ENCODE assay signal across 8 mouse cellular contexts in the genomic region with DNA sequence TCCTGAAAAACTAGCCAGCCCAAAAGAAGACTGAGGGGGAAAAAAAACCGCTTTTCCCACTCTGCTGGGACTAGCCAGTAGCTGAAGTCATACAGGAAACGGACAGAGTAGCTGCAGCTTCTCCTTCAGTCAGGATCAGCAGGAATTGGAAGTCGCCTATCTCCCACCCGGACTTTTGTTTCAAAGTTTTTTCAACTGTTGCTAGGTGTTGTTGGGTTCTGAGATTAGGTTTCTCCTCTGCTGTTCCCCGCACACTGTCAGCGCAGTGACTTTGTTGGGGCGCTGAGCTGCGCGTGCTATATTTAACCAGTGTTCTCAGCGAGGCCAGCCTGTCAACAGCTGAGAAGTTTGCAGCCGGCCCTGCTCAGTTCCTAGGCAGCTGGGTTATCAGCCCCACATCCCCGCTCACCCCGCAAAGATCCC. TPM values are rescaled to one million over a fixed set of nuclear protein-coding genes. Genes with fewer than 3 reads are reported as not detected.
DNase-seq lines count a peak whose midpoint lies in the region; ATAC-seq lines count a peak whose summit lies in the region.

No protein-coding gene starts in this region.

- peak overlapping the region; percentile 68 for H3K4me2 ChIP-seq in embryonic facial prominence, embryonic 13.5 days
- peak overlapping the region; percentile 69 for H3K4me2 ChIP-seq in heart, embryonic 11.5 days
- H3K4me2 ChIP-seq in kidney, embryonic 14.5 days (replicated peaks; ENCODE audit: low read depth, low read length) = peak overlapping the region; percentile 64
- H3K4me2 ChIP-seq in liver, embryonic 15.5 days = peak overlapping the region; percentile 50

- H3K9me3 ChIP-seq in embryonic facial prominence, embryonic 13.5 days = no peaks in the 10 kb centered on the region
- H3K9me3 ChIP-seq in heart, embryonic 11.5 days (replicated peaks; ENCODE audit: control insufficient read depth, low read length) = no peaks in the 10 kb centered on the region
- H3K9me3 ChIP-seq in kidney, embryonic 14.5 days (ENCODE audit: control insufficient read depth, low read length) = no peaks in the 10 kb centered on the region
- H3K9me3 ChIP-seq in liver, embryonic 15.5 days (replicated peaks) = no peaks in the 10 kb centered on the region

- H3K27me3 ChIP-seq in embryonic facial prominence, embryonic 13.5 days = no peaks in the 10 kb centered on the region
- no peaks in the 10 kb centered on the region for H3K27me3 ChIP-seq in heart, embryonic 11.5 days (ENCODE audit: control insufficient read depth, insufficient read depth, low read length)
- H3K27me3 ChIP-seq in kidney, embryonic 14.5 days (ENCODE audit: control insufficient read depth, insufficient read depth, low read length) = no peaks in the 10 kb centered on the region
- peaks cover 5% of the 10 kb centered on the region; the same call in 1 of the 2 replicates for H3K27me3 ChIP-seq in liver, embryonic 15.5 days

- peak overlapping the region; percentile 59 for H3K9ac ChIP-seq in embryonic facial prominence, embryonic 13.5 days
- H3K9ac ChIP-seq in heart, embryonic 11.5 days (ENCODE audit: low read depth, low read length) = peak overlapping the region; percentile 88
- peak overlapping the region; percentile 58 for H3K9ac ChIP-seq in kidney, embryonic 14.5 days (ENCODE audit: low read depth, low read length)
- no peak overlapping the region for H3K9ac ChIP-seq in liver, embryonic 15.5 days

- peak; percentile 79 for DNase-seq in adrenal gland, adult 2 months
- peak; percentile 37 for DNase-seq in neural tube, embryonic 10.5 days (ENCODE audit: extremely low spot score, low spot score)
- peak; percentile 18 for DNase-seq in testis, postnatal 14 days (ENCODE audit: low spot score)
- DNase-seq in cerebellum, postnatal 4 days (ENCODE audit: low spot score in 2 of 2) = no peak

- 5% methylated on average over 13 of the region's 13 CpGs for WGBS in embryonic facial prominence, embryonic 13.5 days
- 1% methylated on average over 13 of the region's 13 CpGs for WGBS in heart, embryonic 11.5 days (ENCODE audit: insufficient replicate concordance)
- WGBS in kidney, embryonic 14.5 days = 2% methylated on average over 13 of the region's 13 CpGs
- WGBS in liver, embryonic 15.5 days (ENCODE audit: insufficient replicate concordance) = under 1% methylated on average over 13 of the region's 13 CpGs

- no peak for ATAC-seq in embryonic facial prominence, embryonic 13.5 days (ENCODE audit: insufficient number of reproducible peaks, insufficient read depth, low FRiP score, low TSS enrichment, low read depth)
- ATAC-seq in heart, embryonic 11.5 days (replicated peaks; ENCODE audit: insufficient number of reproducible peaks, low FRiP score, low TSS enrichment) = peak; percentile 84
- peak; percentile 85 for ATAC-seq in kidney, embryonic 14.5 days (ENCODE audit: low FRiP score, low TSS enrichment)
- ATAC-seq in liver, embryonic 15.5 days (ENCODE audit: insufficient read depth) = 0 out of 2 replicates have a peak, but pooled peaks have one; percentile 31

- H3K4me1 ChIP-seq in embryonic facial prominence, embryonic 13.5 days = peaks cover 17% of the 10 kb centered on the region
- peaks cover 22% of the 10 kb centered on the region for H3K4me1 ChIP-seq in heart, embryonic 11.5 days (ENCODE audit: control insufficient read depth, insufficient read depth, low read length)
- no peaks in the 10 kb centered on the region for H3K4me1 ChIP-seq in kidney, embryonic 14.5 days (ENCODE audit: control insufficient read depth, insufficient read depth, low read length)
- H3K4me1 ChIP-seq in liver, embryonic 15.5 days (replicated peaks) = no peaks in the 10 kb centered on the region

- H3K36me3 ChIP-seq in embryonic facial prominence, embryonic 13.5 days = no peaks in the 10 kb centered on the region
- H3K36me3 ChIP-seq in heart, embryonic 11.5 days (ENCODE audit: control insufficient read depth, insufficient read depth, low read length) = no peaks in the 10 kb centered on the region
- no peaks in the 10 kb centered on the region for H3K36me3 ChIP-seq in kidney, embryonic 14.5 days (ENCODE audit: control insufficient read depth, insufficient read depth, low read length)
- no peaks in the 10 kb centered on the region for H3K36me3 ChIP-seq in liver, embryonic 15.5 days (replicated peaks)

- 0 out of 2 replicates have a peak overlapping the region, but pooled peaks have one; percentile 23 for H3K27ac ChIP-seq in embryonic facial prominence, embryonic 13.5 days
- peak overlapping the region; percentile 99 for H3K27ac ChIP-seq in heart, embryonic 11.5 days (ENCODE audit: low read depth, low read length)
- H3K27ac ChIP-seq in kidney, embryonic 14.5 days (ENCODE audit: low read depth, low read length) = peak overlapping the region; percentile 24
- H3K27ac ChIP-seq in liver, embryonic 15.5 days (replicated peaks) = no peak overlapping the region

- H3K4me3 ChIP-seq in embryonic facial prominence, embryonic 13.5 days = peak overlapping the region; percentile 35
- H3K4me3 ChIP-seq in heart, embryonic 11.5 days (ENCODE audit: low read depth, low read length) = peak overlapping the region; percentile 58
- H3K4me3 ChIP-seq in kidney, embryonic 14.5 days (ENCODE audit: low read length) = peak overlapping the region; percentile 32
- H3K4me3 ChIP-seq in liver, embryonic 15.5 days (replicated peaks) = peak overlapping the region; percentile 24; the same call in 1 of the 2 replicates

RNA-seq across cellular contexts. Expression of gene Filip1, which starts 35.1 kb away (rescaled TPM):
- 10 to 100 TPM; 51.8 to 75.4 TPM for total RNA-seq in adrenal gland, adult 2 months (2021)
- 4.5 and 7.9 TPM in 2 replicates for polyA plus RNA-seq in adrenal gland, adult 2 months (2012; rRNA removed)
- 4.1 and 5.6 TPM in 2 replicates for polyA plus RNA-seq in embryonic facial prominence, embryonic 13.5 days (2015; fragmentation: Nextera tagmentation; extraction: Ambion mirVana)
- 17.0 and 19.8 TPM in 2 replicates for polyA plus RNA-seq in heart, embryonic 11.5 days (2014; fragmentation: Nextera tagmentation; extraction: Ambion mirVana)
- polyA plus RNA-seq in kidney, embryonic 14.5 days (2014; fragmentation: Nextera tagmentation; extraction: Ambion mirVana) = 1.9 and 4.5 TPM in 2 replicates
- polyA plus RNA-seq in liver, embryonic 15.5 days (2015; fragmentation: Nextera tagmentation; extraction: Ambion mirVana) = 0.67 and 0.90 TPM in 2 replicates

Comparison
In these comparisons a context has a peak if more than half of its experiments do, and no peak if none do; other contexts are left out.
1. DNase-seq: peak in adrenal gland, adult 2 months (single experiment), neural tube, embryonic 10.5 days (single experiment) and testis, postnatal 14 days (single experiment); none in cerebellum, postnatal 4 days (0 of 2).
2. Peak in every context shown above with its lines, with median percentiles within 50 percentile points of each other: H3K4me2 ChIP-seq and H3K4me3 ChIP-seq.